Mouse (Mus musculus) hindlimb bud, embryonic 11.5 days (tissue): ENCODE results near the gene Oosp1.

Source experiments
- DNase-seq: peaks from one replicate; pipeline ENCODE4 v3.0.0-alpha.2; 2012; ENCODE audit warnings: low read depth, low spot score; ENCODE audit errors: extremely low spot score

The Oosp1 gene

DNA sequence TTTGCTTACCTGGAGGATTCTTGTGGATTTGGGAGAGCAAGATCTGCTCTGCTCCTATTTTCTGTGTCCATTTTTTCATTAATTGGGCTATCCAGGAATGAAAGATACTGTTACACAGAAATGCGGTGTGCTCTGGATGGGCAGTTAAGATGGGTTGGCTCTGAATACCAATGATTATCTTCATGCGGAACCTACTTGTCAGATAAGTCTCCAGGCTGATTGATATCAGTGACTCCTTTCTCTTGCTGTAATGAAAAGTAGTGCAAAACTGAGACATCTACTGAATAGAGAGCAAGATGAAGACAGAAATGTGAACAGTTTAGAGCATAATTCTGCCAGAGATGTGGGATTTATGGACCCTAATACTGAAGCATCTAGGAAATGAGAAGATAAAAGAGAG, 67.4 kb downstream of the Oosp1 start, which contains the start of gene Ms4a2:
Gene Ms4a2, minus strand, starts transcription at position 169 of the 400 bp plus-strand sequence.
- no peak for DNase-seq

DNA sequence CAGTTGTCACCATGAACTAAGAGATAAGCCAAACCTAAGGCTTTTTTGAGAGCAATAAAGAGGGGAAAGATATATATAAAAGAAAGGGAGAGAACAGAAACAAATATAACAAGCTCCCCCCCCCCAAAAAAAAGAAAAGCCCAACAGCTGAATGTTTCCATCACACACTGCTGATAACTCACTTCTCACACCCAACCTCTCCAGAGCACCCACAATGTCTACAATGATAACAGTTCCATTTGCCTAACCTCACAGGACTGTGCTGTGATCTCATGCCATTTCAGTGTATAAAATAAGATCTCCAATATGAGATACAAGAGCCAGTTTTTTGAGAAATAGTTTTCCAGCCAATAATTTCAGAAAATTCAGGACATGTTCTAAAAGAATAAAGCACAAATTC, 73.0 kb downstream of the Oosp1 start:
- DNase-seq = no peak
